Mouse (Mus musculus): ENCODE measurements around the gene D630036H23Rik. TPM values are rescaled to one million over a fixed set of nuclear protein-coding genes. Genes with fewer than 3 reads are reported as not detected.
"Not testable (repeated sequence)": the region's sequence is repeated elsewhere in the genome, so short reads cannot be mapped to it uniquely, and the experiment has no call there.

The D630036H23Rik gene
- polyA plus RNA-seq, 1 experiment: 3.3 TPM

DNA sequence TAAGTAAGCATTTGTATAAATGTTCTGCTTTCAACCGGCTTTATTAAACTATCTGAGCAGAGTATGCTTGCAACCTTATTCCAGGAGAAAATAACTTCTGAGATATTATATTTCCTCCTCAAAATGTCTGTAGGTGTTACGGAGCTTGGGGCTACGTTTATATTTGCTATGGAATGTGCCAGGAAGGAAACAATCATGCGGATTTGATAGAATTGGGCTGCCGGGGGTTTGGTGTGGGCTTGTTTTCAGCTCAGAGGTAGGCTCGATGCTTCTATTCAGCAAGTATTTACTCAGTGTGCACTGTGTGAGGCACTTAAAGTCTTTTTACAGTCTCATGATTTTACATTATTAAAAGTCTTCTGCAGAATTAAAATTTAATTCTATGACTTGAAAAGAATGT is 3.4 kb upstream of the D630036H23Rik start:
- Histone ChIP-seq H3K4me1 (ENCODE audit: control insufficient read depth, insufficient read depth, low read length) (peaks cover 7% of the 10 kb centered on the region; the same call in 1 of the 2 replicates), H3K27me3 (replicated peaks; ENCODE audit: control insufficient read depth, insufficient read depth, low read length) (no peaks in the 10 kb centered on the region), H3K36me3 (ENCODE audit: control insufficient read depth, insufficient read depth, low read length) (no peaks in the 10 kb centered on the region), H3K27ac (ENCODE audit: insufficient read depth, low read depth, low read length) (no peak overlapping the region), H3K4me3 (ENCODE audit: insufficient read depth, low read depth, low read length) (no peak overlapping the region)
- no peak for TF ChIP-seq POLR2A (IDR thresholded peaks at IDR 0.05; ENCODE audit: low read depth, low read length)
- no peak for TF ChIP-seq CTCF (conservative IDR thresholded peaks at IDR 0.05; ENCODE audit: insufficient read depth, insufficient read length, low read depth, low read length)
- DNase-seq: no peak
- WGBS: 57% methylated on average over 6 of the region's 6 CpGs

DNA sequence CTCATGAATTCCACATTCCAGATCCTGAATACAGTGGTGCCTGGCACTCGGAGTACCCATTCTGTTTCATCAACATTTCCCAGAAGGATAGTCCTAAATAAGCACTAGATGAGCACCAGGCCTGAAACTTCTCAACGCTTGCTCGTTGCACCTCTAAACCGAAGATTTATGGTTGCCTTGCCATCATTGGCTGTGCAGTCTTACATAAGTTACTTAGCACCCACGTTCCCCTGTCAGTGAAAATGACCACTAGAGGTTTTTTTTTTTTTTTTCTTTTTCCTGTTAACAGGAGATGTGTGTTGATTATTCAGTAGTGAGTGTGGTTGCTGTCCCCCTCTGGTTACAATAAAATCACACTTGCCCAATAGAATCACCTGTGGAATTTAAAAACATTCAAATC is 1.2 kb downstream of the D630036H23Rik start:
- Histone ChIP-seq H3K4me1 (ENCODE audit: control insufficient read depth, insufficient read depth, low read length) (peaks cover 7% of the 10 kb centered on the region; the same call in 1 of the 2 replicates), H3K27me3 (replicated peaks; ENCODE audit: control insufficient read depth, insufficient read depth, low read length) (no peaks in the 10 kb centered on the region), H3K4me3 (ENCODE audit: insufficient read depth, low read depth, low read length) (no peak overlapping the region; the same call in 1 of the 2 replicates), H3K36me3 (ENCODE audit: control insufficient read depth, insufficient read depth, low read length) (no peaks in the 10 kb centered on the region), H3K27ac (ENCODE audit: insufficient read depth, low read depth, low read length) (peak overlapping the region; percentile 66)
- DNase-seq: peak; percentile 12
- 44% methylated on average over 5 of the region's 5 CpGs for WGBS
- no peak for TF ChIP-seq POLR2A (IDR thresholded peaks at IDR 0.05; ENCODE audit: low read depth, low read length)
- no peak for TF ChIP-seq CTCF (conservative IDR thresholded peaks at IDR 0.05; ENCODE audit: insufficient read depth, insufficient read length, low read depth, low read length)

DNA sequence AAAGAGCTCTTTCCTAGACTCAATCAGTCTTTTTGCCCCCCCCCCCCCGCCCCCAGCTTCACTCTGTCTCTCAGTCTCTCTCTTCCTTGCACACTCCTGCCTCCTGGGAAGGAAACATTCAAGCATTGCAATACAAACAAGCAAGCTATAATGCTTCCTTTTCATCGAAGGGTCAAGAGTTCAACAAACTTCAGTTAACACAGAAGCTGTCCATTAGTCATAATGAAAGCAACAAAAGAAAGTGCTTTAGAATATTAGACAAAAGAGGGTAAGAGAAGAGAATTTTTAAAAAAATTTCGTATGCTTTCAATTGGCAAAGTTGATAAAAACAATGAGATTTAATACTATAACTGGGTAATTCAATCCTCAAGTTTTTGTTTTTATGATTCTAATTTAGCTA is 1.7 kb downstream of the D630036H23Rik start:
- H3K36me3 ChIP-seq (ENCODE audit: control insufficient read depth, insufficient read depth, low read length): no peaks in the 10 kb centered on the region
- no peak overlapping the region for H3K27ac ChIP-seq (ENCODE audit: insufficient read depth, low read depth, low read length)
- H3K4me1 ChIP-seq (ENCODE audit: control insufficient read depth, insufficient read depth, low read length): peaks cover 7% of the 10 kb centered on the region; the same call in 1 of the 2 replicates
- no peaks in the 10 kb centered on the region for H3K27me3 ChIP-seq (replicated peaks; ENCODE audit: control insufficient read depth, insufficient read depth, low read length)
- TF ChIP-seq POLR2A (IDR thresholded peaks at IDR 0.05; ENCODE audit: low read depth, low read length): no peak
- TF ChIP-seq CTCF (conservative IDR thresholded peaks at IDR 0.05; ENCODE audit: insufficient read depth, insufficient read length, low read depth, low read length): no peak
- no peak overlapping the region for H3K4me3 ChIP-seq (ENCODE audit: insufficient read depth, low read depth, low read length)
- no peak for DNase-seq
- 57% methylated on average over 3 of the region's 3 CpGs for WGBS

DNA sequence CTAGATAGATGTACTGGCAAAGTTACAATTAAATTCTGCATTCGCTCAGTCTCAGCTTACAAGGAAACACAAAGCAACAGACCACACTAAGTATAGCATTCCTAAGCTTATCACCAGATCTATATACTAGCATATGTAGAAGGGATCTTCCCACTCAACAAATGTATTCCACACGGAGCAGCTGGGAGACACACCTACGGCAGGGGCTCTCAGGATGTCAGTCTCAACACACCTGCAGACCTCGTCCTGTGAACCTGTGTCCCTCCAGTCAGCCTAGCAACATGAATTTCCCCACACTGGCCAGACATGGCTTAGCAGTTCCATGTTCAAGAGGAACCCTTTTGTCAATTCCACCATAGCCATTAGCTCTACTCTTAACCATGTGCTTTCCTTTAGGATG is 5.6 kb downstream of the D630036H23Rik start:
- H3K27ac ChIP-seq (ENCODE audit: insufficient read depth, low read depth, low read length); H3K4me1 ChIP-seq (ENCODE audit: control insufficient read depth, insufficient read depth, low read length); H3K36me3 ChIP-seq (ENCODE audit: control insufficient read depth, insufficient read depth, low read length); H3K4me3 ChIP-seq (ENCODE audit: insufficient read depth, low read depth, low read length); DNase-seq; H3K27me3 ChIP-seq (replicated peaks; ENCODE audit: control insufficient read depth, insufficient read depth, low read length): not testable (repeated sequence)
- WGBS: 77% methylated on average over 3 of the region's 4 CpGs

DNA sequence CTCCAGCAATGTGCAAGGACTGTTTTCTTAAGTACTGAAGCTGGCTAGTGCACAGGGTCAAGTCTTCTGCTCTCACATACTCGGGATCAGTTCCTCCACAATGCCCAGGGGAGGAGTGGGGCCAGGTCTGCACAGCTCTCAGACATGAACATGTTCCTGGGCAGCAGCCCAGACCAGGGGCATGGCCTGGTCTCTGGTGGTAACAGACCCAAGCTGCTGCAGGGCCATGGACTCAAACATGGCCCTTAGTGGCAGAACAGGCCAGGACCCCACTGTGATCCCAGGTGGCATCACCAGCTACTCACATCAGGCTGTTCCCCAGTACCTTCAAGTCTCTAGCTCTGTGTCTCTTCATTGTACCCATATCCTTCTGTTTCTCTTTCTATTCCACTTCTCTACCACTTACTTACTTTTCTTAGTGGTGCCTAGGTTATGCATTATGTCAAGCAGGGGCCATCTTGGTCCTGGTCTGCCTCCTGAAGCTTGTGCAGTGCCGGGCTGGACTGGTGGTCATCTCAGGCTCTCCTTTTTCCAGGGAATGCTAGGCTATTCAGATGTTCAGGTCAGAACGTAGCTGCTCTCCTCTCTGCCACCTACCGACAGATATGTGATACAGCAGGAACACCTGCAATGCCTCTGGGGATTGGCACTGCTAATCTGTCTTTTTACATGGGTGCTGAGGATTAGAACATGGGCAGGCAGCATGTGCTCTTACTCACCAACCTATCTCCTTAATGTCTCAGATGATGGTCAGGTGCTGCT is 8.6 kb downstream of the D630036H23Rik start:
- WGBS: 49% methylated on average over 4 of the region's 4 CpGs
- no peak overlapping the region for H3K27ac ChIP-seq (ENCODE audit: insufficient read depth, low read depth, low read length)
- H3K4me1 ChIP-seq (ENCODE audit: control insufficient read depth, insufficient read depth, low read length): no peaks in the 10 kb centered on the region
- no peak overlapping the region for H3K4me3 ChIP-seq (ENCODE audit: insufficient read depth, low read depth, low read length)
- H3K27me3 ChIP-seq (replicated peaks; ENCODE audit: control insufficient read depth, insufficient read depth, low read length): no peaks in the 10 kb centered on the region
- DNase-seq: peak; percentile 5
- TF ChIP-seq POLR2A (IDR thresholded peaks at IDR 0.05; ENCODE audit: low read depth, low read length) (no peak), CTCF (conservative IDR thresholded peaks at IDR 0.05; ENCODE audit: insufficient read depth, insufficient read length, low read depth, low read length) (peak; percentile 69)
- no peaks in the 10 kb centered on the region for H3K36me3 ChIP-seq (ENCODE audit: control insufficient read depth, insufficient read depth, low read length)

DNA sequence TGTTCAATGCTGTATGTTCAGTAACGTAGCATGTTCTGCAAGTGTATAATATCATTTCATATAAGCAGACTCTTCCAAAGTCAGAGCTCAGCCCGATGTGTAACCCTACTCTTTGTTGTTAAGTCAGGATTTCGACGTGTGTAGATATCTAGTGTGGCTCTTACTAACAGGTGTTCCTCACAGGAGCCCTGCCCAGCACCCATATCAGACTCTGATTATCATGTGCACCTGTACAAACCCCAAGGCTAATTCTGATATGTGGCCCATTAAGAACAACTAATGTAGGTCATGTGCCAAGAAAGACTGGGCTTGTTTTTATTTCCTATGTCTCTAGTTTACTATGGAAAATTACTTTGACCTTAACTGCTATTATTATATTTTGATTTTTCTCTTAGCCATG is 18.0 kb downstream of the D630036H23Rik start:
- TF ChIP-seq CTCF (conservative IDR thresholded peaks at IDR 0.05; ENCODE audit: insufficient read depth, insufficient read length, low read depth, low read length): no peak
- no peak for TF ChIP-seq POLR2A (IDR thresholded peaks at IDR 0.05; ENCODE audit: low read depth, low read length)
- WGBS: 81% methylated on average over 4 of the region's 4 CpGs
- H3K4me3 ChIP-seq (ENCODE audit: insufficient read depth, low read depth, low read length): no peak overlapping the region
- no peaks in the 10 kb centered on the region for H3K27me3 ChIP-seq (replicated peaks; ENCODE audit: control insufficient read depth, insufficient read depth, low read length)
- peak; percentile 17 for DNase-seq
- no peaks in the 10 kb centered on the region for H3K36me3 ChIP-seq (ENCODE audit: control insufficient read depth, insufficient read depth, low read length)
- H3K27ac ChIP-seq (ENCODE audit: insufficient read depth, low read depth, low read length): no peak overlapping the region
- H3K4me1 ChIP-seq (ENCODE audit: control insufficient read depth, insufficient read depth, low read length): no peaks in the 10 kb centered on the region

DNA sequence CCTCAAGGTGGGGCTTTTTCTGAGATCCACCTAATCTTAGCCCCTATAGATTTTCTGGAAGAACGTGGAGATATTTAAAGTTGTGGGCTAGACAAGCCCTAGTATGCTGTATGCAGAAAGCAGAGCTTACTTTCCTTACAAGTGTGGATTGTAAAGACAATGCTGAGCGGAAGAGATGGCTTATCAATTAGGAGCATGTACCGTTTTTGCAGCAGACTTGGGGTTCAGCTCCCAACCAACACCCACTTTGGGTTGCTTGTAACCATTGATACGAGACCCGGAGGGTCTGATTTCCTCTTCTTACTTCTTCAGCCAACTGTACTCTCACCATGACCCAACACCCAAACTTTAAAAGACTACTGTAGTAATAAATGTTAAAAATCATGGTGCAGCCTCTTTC is 21.3 kb downstream of the D630036H23Rik start:
- TF ChIP-seq CTCF (conservative IDR thresholded peaks at IDR 0.05; ENCODE audit: insufficient read depth, insufficient read length, low read depth, low read length) (no peak), POLR2A (IDR thresholded peaks at IDR 0.05; ENCODE audit: low read depth, low read length) (no peak)
- 95% methylated on average over 5 of the region's 5 CpGs for WGBS
- H3K4me3 ChIP-seq (ENCODE audit: insufficient read depth, low read depth, low read length): no peak overlapping the region

More for the DNA sequence above, 21.3 kb downstream of the D630036H23Rik start:
- Histone ChIP-seq H3K4me1 (ENCODE audit: control insufficient read depth, insufficient read depth, low read length) (no peaks in the 10 kb centered on the region), H3K27me3 (replicated peaks; ENCODE audit: control insufficient read depth, insufficient read depth, low read length) (no peaks in the 10 kb centered on the region), H3K36me3 (ENCODE audit: control insufficient read depth, insufficient read depth, low read length) (no peaks in the 10 kb centered on the region), H3K27ac (ENCODE audit: insufficient read depth, low read depth, low read length) (no peak overlapping the region)
- DNase-seq: no peak

Data from kidney, adult 2 months (tissue).